Comparison of ENCODE assay signal across 10 mouse cellular contexts in the genomic region with DNA sequence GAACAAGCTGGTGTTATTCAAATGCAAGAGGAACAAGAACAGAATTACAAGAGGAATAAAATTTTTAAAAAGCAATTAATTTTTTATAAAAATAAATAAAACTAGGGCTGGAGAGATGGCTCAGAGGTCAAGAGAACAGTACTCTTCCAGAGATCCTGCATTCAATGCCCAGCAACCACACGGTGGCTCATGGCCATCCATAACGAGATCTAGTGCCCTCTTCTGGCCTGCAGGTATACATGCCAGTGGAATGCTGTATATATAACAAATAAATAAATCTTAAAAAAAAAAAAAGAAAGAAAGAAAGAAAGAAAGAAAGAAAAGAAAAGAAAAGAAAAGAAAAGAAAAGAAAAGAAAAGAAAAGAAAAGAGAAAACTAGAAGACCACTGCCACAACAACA. TPM values are rescaled to one million over a fixed set of nuclear protein-coding genes. Genes with fewer than 3 reads are reported as not detected.
DNase-seq lines count a peak whose midpoint lies in the region; TF ChIP-seq lines count a peak whose summit lies in the region.
"Had no signal": no experiment of that assay in that cellular context is flagged by ENCODE, and none has a peak within 500 bp of the region (broad histone marks: within the 10 kb centered on the region; RNA-seq: fewer than 3 reads in every experiment).

No protein-coding gene starts in this region.

- no peak overlapping the region for H3K4me3 ChIP-seq in lung, adult 2 months (replicated peaks; ENCODE audit: extremely low read depth, low read depth, low read length)
- H3K4me3 ChIP-seq: heart, embryonic 15.5 days; myocyte had no signal

- intact Hi-C loops in left cerebral cortex, postnatal 36 days (cut with DNase I) = loop anchor here (5.0 to 10.0 kb wide), 2 partner anchors 62 to 124 kb away; a partner anchor contains a TSS

- 0% methylated on average over 2 of the region's 2 CpGs for WGBS in lung, adult 2 months

- H3K4me1 ChIP-seq in lung, adult 2 months (ENCODE audit: control insufficient read depth, insufficient read depth, low read length) = peaks cover 5% of the 10 kb centered on the region

- no peak for TF ChIP-seq POLR2A in lung, adult 2 months (IDR thresholded peaks at IDR 0.05; ENCODE audit: borderline replicate concordance, extremely low read depth, low read depth, low read length)

- DNase-seq in adrenal gland, adult (ENCODE audit: inconsistent age in 2 of 2, low spot score in 1 of 2) = peak; percentile 27 to 70
- DNase-seq in adrenal gland, postnatal 4 days (ENCODE audit: low spot score in 2 of 2) = no peak
- DNase-seq in left cerebral cortex, adult 18-20 months (ENCODE audit: low spot score in 2 of 2) = peak; percentile 6 to 34
- no peak for DNase-seq in left cerebral cortex, postnatal 36 days (ENCODE audit: low spot score in 2 of 2)
- peak; percentile 30 for DNase-seq in adrenal gland, adult 2 months
- peak; percentile 5 for DNase-seq in embryo, embryonic 11.5 days (ENCODE audit: low read depth, low spot score)
- DNase-seq in lung, adult 2 months = no peak
- DNase-seq in thymus, postnatal 14 days = peak; percentile 28

- peak; percentile 69 for TF ChIP-seq CTCF in lung, adult 2 months (IDR thresholded peaks at IDR 0.05; ENCODE audit: insufficient read depth, low read length)

RNA-seq across cellular contexts. Expression of a gene that starts 2.6 kb away (rescaled TPM):
- 10 to 100 TPM; 20.9 to 22.9 TPM for total RNA-seq in adrenal gland, postnatal 4 days (2021)
- 10 to 100 TPM in 1 of 2 experiments, 1 to 10 TPM in 1; 8.5 to 11.3 TPM for total RNA-seq in left cerebral cortex, adult 18-20 months (2021)
- 1 to 10 TPM; 7.3 to 9.6 TPM for total RNA-seq in left cerebral cortex, postnatal 36 days (2021)
- 1 to 10 TPM; 8.1 to 9.2 TPM for total RNA-seq in adrenal gland, adult 2 months (2021)
- polyA plus RNA-seq in adrenal gland, adult 2 months (2012; rRNA removed) = not detected in 2 replicates
- polyA plus RNA-seq in lung, adult 2 months (2012; rRNA removed) = 0.71 and 1.7 TPM in 2 replicates

RNA-seq across cellular contexts. Expression of a gene that starts 43.3 kb away (rescaled TPM):
- total RNA-seq in adrenal gland, postnatal 4 days (2021) = under 1 TPM; 0.73 to 0.84 TPM
- total RNA-seq in left cerebral cortex, adult 18-20 months (2021) = under 1 TPM; 0.58 to 0.61 TPM
- total RNA-seq in left cerebral cortex, postnatal 36 days (2021) = under 1 TPM in 1 of 2 experiments, not detected in 1; 0.20 TPM
- 1 to 10 TPM; 1.9 to 5.7 TPM for total RNA-seq in adrenal gland, adult 2 months (2021)
- polyA plus RNA-seq in adrenal gland, adult 2 months (2012; rRNA removed) = 0.17 and 0.27 TPM in 2 replicates
- 0.55 and 1.8 TPM in 2 replicates for polyA plus RNA-seq in lung, adult 2 months (2012; rRNA removed)

Comparison
In these comparisons a context has a peak if more than half of its experiments do, and no peak if none do; other contexts are left out.
1. DNase-seq: peak in adrenal gland, adult (2 of 2), left cerebral cortex, adult 18-20 months (2 of 2), adrenal gland, adult 2 months (single experiment), embryo, embryonic 11.5 days (single experiment) and thymus, postnatal 14 days (single experiment); none in adrenal gland, postnatal 4 days (0 of 2), left cerebral cortex, postnatal 36 days (0 of 2) and lung, adult 2 months (single experiment).